Mouse (Mus musculus) liver, adult (tissue): ENCODE data around the gene Lsamp.

Experiments used
- GATA4 ChIP-seq: IDR thresholded peaks from 2 replicates; pipeline ENCODE4 v1.6.1; 2014; ENCODE audit warnings: mild to moderate bottlenecking, low read length; ENCODE audit not compliant: insufficient replicate concordance

Lsamp gene

DNA sequence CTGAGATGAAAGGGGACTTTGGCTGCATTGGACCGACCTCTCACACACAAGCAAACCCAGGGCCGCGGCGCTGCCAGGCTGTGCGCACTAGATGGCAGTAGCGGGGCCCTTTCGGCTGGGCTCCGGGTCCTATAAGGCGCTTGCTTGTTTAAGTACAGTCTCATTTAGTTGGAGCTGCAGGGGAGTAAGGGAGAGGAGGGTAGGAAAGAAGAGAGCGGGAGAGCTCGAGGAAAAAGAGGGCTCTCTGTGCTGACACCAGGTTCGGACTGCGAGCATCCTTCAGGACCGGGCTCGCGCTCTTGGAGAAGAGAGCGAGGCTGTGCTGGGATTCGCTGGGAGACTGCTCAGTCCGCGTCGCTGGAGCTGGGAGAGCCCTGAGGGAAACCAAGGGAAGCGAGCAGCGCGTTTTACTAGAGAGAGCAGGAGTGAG, at the start of gene Lsamp:
Gene Lsamp (plus strand): TSS at position 157 of the 430 bp plus-strand sequence.
- no peak for TF ChIP-seq GATA4

DNA sequence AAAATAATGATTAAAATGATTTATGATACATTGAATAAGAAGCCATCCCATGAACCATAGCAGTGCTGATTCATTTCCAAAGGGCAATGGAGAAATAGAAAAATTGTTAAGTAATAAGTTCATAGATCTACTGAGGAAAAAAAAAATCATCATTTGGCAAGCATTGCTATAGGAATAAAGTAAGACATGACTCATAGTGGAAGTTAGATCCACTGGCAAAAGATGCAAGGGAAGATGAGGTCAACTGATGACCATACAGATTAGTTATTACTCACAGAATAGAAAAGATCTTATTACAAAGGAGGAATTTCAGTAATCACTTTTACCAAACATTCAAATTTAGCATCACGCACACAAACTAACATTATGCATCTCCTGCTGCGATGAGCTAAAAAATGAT, 26.5 kb upstream of the Lsamp start:
- TF ChIP-seq GATA4: no peak

DNA sequence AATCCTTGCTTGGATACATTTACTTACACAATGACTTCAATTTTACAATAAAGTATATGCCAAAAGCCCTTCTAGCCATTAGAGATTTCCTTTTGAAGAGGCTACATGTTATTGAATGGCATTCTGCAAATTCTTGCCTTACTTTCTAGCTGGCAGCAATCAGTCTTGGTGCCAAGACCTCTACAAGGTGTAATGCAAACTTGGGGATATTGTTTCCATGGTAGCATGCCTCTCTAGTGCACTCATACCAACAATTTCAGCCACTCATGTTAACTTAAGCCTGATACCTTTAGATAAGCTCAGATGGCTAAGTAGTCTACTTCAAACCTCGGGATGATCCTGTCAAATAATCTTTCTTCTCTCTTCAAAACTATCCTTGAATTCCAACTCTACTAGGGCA, 11.4 kb upstream of the Lsamp start:
- no peak for TF ChIP-seq GATA4

DNA sequence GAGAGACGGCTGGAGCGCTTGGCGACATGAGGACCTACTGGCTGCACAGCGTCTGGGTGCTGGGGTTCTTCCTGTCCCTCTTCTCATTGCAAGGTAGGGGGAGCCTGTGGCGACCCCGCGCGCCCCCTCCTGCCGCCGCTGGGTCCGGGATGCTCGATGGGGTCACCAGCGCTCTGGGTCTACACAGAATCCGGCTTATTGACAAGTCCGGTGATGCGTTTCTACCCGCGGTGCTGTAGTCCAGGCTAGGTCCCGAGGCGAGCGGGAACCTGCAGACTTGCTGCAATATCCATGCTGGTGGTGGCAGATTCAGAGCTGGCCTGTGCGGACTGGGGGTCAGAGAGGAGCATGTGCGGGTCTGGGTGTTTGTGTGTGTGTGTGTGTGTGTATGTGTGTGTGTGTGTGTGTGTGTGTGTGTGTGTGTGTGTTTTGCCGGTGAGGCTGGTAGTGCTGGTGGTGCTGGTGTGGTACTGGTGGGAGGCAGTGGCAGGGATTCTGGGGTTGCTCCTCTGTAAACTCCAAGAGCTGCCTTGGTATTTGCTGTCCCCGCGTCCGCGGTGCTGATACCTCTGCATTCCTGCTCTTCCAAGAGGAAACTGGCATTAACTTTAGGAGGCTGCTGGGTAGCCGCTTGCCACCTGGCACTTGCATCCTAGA, 602 bp downstream of the Lsamp start:
- TF ChIP-seq GATA4: no peak

DNA sequence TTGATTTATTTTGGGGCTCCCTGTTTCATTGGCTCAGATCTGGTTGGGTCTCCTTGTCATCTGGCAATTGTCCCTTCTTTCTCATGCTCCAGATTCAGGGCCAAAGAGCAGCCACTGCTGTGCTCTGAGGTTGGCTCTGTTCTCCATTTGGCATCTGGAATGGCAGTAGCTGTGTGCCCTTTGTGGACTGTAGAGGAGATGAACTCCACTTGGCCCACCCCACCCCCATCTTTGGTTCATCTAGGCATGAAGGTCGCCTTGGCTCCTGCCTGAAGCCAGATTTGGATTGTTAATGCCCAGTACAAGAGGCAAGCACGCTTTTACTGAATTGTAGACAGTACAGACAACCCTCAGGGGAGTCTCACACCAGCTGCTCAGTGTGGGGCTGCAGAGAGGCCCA, 4.3 kb downstream of the Lsamp start:
- TF ChIP-seq GATA4: no peak

DNA sequence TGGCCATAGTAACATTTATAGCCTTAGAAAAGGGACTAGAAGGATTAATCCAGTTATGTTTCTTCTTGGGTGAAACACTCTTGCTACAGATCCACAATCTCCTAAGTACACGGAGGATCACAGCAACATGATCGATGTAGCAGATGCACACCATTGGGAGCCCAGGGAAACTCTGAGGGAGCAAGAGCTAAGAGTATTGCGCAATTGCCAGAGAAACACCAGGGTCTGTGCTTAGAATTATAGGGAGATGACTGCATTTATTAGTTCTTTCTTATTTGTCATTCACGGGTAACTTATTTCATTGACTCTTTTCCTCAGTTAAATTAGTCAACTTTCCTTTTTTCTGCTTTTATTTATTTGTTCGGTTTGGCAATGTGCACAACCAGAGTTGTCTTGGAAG, 10.7 kb downstream of the Lsamp start:
- TF ChIP-seq GATA4: no peak

DNA sequence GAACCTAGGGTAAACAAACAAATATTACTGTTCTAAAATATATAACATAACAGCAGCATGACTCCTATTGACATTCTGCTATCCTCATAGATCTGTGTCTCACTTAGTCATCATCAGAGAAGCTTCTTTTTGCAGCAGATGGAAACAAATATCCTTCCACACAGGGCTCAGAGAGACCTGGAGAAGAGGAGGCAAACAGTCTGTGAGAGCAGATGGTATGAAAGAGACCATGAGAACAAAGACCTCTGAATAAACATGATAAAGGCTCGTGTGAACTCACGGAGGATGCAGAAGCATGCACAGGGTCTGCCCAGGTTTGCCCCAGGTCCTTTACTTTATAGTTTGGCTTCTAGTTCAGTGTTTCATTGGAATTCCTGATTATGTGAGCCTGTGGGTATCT, 24.6 kb downstream of the Lsamp start:
- TF ChIP-seq GATA4: no peak

DNA sequence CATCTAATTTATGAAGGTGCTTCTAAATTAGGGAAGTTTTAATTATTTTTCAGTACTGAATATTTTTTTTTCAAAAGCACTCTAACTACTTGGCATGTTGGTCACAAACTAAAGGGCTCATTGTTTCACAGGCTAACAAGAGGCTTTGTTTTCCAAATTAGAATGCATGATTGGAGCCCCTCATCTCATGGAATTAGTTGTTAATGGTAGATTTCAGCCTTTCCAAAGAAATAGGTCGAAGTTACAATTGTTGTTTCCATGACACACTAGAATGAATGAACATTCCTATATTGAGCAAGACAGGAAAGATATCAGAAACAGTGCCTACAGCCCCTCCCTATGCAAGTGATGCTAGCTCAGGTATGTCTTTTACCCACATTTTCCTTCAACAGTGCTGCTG, 26.9 kb downstream of the Lsamp start:
- no peak for TF ChIP-seq GATA4

DNA sequence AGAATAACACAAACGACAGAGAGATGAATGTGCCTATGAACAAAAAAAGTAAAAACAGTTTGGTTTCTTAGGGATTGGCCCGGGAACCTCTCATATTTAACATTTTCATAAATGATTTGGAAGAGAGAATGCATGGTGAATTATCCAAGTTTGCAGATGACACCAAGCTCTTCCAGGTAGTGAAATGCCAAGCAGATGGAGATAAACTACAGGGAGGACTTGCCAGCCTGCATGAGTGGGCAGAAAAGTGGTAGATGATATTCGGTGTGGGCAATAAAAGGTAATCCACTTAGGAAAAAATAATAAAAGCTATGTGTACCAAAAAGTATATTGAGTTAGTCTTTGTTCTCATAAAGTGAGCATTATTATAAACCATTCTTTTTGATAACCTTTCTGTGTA, 38.5 kb downstream of the Lsamp start:
- TF ChIP-seq GATA4: no peak

DNA sequence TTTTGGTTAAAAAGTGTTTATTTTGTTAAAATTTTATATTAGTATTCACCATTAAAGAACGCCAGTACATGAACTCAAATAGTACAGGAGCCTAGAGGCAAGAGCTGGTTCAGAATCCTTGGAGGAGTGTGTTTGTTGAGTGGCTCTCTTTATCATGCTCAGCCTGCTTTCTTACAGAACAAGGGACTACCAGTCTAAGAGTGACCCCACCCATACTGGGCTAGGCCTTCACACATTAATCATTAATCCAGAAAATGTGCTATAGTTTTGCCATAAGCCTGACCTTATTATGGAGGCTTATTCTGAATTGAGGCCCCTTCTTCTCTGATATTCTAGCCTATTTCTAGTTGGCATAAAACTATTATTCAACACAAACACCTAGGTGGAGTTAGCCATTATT, 52.6 kb downstream of the Lsamp start:
- no peak for TF ChIP-seq GATA4

DNA sequence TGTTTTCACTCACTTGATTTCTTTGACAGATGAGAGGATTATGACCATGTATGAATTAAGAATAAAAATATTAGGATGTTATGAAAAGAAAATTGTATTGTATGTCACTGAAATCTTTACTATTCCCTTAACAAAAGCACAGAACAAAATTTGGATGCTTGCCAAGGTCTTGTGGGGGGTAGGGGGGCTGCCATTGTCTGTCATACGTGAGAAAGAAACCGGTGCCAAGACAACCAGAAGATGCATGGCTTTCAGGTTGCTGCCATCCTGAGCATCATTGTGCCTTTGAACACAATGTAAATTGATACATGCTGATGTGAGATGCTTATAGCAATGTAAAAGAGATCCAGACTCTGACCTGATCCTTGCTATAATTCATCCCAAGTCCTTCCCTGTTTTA, 75.4 kb downstream of the Lsamp start:
- TF ChIP-seq GATA4: no peak

DNA sequence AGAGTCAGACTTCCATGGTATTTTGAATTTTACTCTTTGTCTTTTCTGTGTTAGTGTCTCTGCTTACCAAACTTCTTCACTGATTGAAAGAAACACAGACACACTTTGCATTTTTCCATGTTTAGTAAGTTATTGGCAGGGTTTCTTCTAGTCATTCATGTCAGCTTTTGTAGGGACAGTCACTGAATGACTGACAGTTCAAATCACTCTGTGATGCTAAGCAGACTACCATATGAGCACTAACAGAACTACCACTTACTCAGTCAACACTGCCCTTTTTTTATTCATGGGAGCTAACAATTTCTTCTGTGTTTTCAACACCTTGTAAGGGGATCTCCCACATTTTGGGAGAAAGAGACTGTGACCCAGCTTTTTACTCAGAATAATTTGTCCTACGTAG, 75.8 kb downstream of the Lsamp start:
- no peak for TF ChIP-seq GATA4

DNA sequence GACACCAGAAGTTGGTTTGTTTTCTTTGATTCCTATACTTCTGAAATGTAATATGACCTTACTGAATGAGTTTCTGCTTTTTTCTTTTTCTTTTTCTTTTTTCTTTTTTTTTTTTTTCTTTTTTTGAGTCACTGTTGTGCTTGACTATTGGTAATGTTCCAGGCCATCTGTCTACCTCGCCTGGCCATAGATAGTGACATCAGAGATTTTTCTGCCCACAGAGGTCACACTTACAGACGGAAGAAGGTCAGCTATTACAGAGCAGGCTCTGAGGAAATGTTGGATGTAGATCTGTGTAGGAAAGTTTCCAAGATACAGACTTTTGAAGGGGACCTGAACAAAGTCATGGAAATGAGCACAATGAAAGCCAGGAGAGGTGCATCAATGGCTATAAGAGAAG, 76.3 kb downstream of the Lsamp start:
- TF ChIP-seq GATA4: no peak

DNA sequence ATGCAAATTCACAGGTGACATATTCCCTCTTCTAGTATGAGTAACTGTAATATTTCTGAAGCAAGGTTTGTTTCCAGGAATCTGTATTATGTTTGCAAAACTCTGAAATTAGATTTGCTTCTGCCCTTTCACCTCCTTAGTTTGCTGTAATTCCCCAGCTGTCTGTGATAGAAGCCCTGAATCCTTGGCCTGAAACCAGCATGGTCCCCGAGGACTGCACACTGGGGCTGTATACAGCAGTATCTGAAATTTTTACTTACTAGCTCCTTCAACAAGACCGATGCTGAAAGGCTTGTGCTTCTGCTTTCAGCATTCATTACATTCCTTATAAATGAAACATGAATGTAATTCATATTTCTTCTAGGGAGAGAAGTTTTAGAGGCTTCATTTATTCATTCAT, 91.4 kb downstream of the Lsamp start:
- TF ChIP-seq GATA4: no peak

DNA sequence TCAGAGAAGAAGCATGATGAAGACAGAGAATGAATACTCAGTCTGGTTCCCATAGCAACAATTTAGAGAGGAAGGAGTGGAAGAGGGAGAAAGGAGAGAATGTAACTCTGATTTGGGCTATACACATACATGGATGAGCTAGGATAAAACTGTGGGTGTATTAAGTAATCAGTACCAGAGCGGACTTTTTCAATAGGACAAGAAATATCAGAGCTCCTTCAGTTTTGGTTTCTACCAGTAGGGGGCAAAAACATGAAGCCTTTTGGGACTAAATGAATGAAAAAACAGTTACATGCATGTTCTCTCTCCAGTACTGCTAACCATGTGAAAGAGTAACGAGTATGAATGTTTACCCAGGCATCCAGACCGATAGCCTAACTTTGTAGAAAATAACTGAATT, 96.1 kb downstream of the Lsamp start:
- TF ChIP-seq GATA4: no peak

DNA sequence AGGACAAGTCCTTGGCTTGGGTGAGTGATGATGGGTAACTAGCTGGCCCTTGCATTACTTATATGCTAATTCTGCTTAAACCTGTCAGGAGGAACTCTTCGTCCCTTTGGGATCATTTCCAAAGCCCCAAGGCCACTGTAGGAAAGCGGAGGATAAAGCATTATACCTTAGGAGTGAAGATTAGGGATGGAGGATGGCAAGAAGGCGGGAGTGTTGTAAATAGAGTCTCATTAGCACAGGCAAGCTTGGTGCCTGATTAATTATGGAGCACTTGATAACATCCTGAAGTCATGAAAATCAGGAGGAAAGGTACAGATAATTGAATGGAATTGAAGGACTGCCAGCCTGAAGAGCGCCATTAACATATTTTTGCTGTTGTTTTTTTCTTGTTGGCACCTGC, 120.2 kb downstream of the Lsamp start:
- no peak for TF ChIP-seq GATA4

DNA sequence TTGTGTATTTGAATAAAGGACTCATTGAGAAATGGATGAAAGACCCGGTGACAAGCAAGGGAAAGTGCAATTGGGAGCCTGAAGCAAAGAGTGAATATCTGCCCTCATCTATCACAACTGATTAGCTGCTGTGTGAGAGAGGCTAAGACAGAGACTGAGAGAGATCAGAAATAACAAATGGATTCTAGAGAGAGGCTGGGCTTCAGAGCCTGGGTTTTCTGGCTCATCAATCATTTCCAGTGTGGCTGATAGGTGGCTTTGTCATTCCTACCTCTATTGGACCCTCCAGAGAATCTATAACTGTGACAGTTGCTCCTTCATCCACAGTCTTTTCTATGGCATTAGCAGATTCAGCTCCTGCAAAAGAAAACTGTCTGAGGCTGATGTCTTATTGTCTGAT, 198.8 kb downstream of the Lsamp start:
- TF ChIP-seq GATA4: no peak
